Mouse (Mus musculus): ENCODE results near the gene Ovol1. TPM values are rescaled to one million over a fixed set of nuclear protein-coding genes. Genes with fewer than 3 reads are reported as not detected.

Ovol1 gene
- polyA plus RNA-seq, 1 experiment, result not detected

DNA sequence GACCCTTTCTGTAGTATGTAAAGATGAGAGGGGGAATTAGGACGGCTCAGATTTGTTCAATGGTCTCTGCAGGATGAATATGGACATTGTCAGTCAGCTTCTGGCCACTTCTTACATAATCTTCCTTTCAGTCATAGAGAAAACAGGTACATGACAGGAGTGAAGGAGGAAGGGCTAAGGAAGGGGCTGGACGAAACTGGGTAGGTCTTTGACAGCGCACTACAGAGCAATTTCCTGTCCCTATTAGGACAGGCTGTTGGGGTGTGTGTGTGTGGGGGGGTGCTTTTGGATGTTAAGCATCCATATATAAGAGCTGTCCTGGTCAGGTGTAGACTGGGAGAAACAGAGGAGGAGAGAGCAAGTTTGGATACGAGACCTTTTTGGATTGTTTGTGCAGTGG lies 38.8 kb upstream of the Ovol1 start:
- peaks cover 59% of the 10 kb centered on the region for H3K4me1 ChIP-seq
- H3K36me3 ChIP-seq (replicated peaks; ENCODE audit: low read length), result peaks cover 18% of the 10 kb centered on the region
- TF ChIP-seq GATA1 (IDR thresholded peaks at IDR 0.05; ENCODE audit: borderline replicate concordance, low read length), result no peak
- no peak for TF ChIP-seq FLI1 (IDR thresholded peaks at IDR 0.05; ENCODE audit: low read length)
- H3K9me3 ChIP-seq, result no peaks in the 10 kb centered on the region
- peaks cover 1% of the 10 kb centered on the region for H3K27me3 ChIP-seq (replicated peaks)
- no peak overlapping the region for H3K4me3 ChIP-seq (replicated peaks)

DNA sequence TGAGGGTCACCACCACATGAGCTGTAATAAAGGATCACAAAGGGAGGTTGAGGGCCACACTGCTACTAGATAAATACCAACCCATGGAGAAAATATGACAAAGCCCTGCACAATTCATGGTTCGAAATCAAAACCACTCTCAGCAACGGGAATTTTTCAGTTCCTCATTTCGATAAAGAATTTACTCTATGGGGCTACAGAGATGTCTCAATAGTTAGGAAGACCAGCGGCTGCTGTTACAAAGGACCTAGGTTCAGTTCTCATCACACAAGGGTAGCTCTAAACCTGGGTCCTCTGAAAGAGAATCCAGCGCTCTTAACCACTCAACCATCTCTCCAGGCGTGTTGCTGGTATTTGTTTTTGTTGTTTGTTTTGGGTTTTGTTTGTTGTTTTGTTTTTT lies 31.4 kb upstream of the Ovol1 start:
- peaks cover 12% of the 10 kb centered on the region for H3K27me3 ChIP-seq (replicated peaks)
- no peaks in the 10 kb centered on the region for H3K36me3 ChIP-seq (replicated peaks; ENCODE audit: low read length)
- no peaks in the 10 kb centered on the region for H3K9me3 ChIP-seq
- H3K4me1 ChIP-seq, result peaks cover 3% of the 10 kb centered on the region; the same call in 1 of the 2 replicates
- TF ChIP-seq FLI1 (IDR thresholded peaks at IDR 0.05; ENCODE audit: low read length) (no peak), GATA1 (IDR thresholded peaks at IDR 0.05; ENCODE audit: borderline replicate concordance, low read length) (no peak)
- H3K4me3 ChIP-seq (replicated peaks), result no peak overlapping the region

DNA sequence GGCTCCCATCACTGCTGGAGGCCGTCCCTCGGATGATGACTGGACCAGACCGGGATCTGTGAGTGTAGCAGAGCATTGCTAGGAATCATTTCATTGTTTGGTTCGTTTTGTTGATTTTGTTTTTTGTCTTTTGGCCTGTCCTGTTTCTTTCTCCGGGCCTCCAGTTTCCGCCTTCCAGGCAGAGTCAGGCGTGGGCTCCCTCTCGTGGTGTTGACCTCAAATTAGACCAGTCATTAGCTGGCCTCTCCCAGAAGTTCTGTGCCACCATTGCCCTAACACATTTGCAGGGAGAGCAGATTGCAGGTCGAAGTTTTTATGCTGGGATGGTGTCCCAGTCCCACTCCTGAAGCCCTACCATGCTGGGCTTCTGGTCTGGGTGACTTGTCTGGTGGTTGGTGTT lies 28.7 kb upstream of the Ovol1 start:
- Histone ChIP-seq H3K36me3 (replicated peaks; ENCODE audit: low read length) (no peaks in the 10 kb centered on the region), H3K9me3 (no peaks in the 10 kb centered on the region), H3K27me3 (replicated peaks) (peaks cover 30% of the 10 kb centered on the region), H3K4me1 (0 out of 2 replicates have a peak, but pooled peaks cover 6% of the 10 kb centered on the region), H3K4me3 (replicated peaks) (no peak overlapping the region)
- TF ChIP-seq FLI1 (IDR thresholded peaks at IDR 0.05; ENCODE audit: low read length) (no peak), GATA1 (IDR thresholded peaks at IDR 0.05; ENCODE audit: borderline replicate concordance, low read length) (no peak)

DNA sequence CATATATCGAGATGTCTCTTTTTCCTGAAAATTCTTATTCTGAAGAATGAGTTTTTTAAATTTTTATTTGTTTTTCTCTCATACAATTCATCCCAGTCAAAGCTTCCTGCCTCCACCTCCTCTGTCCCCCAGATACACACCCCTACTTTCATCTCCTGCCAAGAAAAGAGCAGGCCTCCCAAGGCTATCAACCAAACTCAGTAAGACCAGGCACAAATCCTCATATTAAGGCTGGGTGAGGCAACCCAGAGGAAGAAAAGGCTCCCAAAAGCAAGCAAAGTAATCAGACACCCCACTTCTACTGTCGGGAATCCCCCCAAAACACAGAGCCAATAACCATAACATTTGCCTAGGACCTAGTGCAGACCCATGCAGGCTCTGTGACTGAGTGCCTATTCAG lies 21.5 kb upstream of the Ovol1 start:
- no peaks in the 10 kb centered on the region for H3K9me3 ChIP-seq
- H3K4me3 ChIP-seq (replicated peaks), result no peak overlapping the region
- TF ChIP-seq FLI1 (IDR thresholded peaks at IDR 0.05; ENCODE audit: low read length) (no peak), GATA1 (IDR thresholded peaks at IDR 0.05; ENCODE audit: borderline replicate concordance, low read length) (no peak)
- no peaks in the 10 kb centered on the region for H3K36me3 ChIP-seq (replicated peaks; ENCODE audit: low read length)
- 0 out of 2 replicates have a peak, but pooled peaks cover 3% of the 10 kb centered on the region for H3K4me1 ChIP-seq
- peaks cover 45% of the 10 kb centered on the region for H3K27me3 ChIP-seq (replicated peaks)

DNA sequence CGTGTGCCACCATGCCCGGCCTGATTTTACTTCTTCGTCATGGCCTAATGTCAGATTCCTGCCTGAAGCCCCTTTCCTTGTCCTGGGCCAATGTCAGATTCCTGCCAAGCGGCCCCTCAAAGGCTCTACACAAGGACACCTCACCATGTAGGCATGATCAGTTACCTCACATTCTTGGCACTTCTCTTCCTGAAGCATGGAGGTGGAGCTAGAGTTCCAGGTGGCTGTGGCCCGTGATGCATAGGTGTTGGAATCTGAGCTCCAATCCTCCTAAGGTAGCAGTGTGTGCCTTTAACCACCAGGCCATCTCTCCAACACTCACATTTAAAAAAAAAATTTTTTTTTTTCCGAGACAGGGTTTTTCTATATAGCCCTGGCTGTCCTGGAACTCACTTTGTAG lies 20.3 kb upstream of the Ovol1 start:
- Histone ChIP-seq H3K27me3 (replicated peaks) (peaks cover 40% of the 10 kb centered on the region), H3K4me1 (peaks cover 4% of the 10 kb centered on the region; the same call in 1 of the 2 replicates), H3K4me3 (replicated peaks) (no peak overlapping the region), H3K36me3 (replicated peaks; ENCODE audit: low read length) (no peaks in the 10 kb centered on the region), H3K9me3 (no peaks in the 10 kb centered on the region)
- TF ChIP-seq GATA1 (IDR thresholded peaks at IDR 0.05; ENCODE audit: borderline replicate concordance, low read length), result no peak
- no peak for TF ChIP-seq FLI1 (IDR thresholded peaks at IDR 0.05; ENCODE audit: low read length)

DNA sequence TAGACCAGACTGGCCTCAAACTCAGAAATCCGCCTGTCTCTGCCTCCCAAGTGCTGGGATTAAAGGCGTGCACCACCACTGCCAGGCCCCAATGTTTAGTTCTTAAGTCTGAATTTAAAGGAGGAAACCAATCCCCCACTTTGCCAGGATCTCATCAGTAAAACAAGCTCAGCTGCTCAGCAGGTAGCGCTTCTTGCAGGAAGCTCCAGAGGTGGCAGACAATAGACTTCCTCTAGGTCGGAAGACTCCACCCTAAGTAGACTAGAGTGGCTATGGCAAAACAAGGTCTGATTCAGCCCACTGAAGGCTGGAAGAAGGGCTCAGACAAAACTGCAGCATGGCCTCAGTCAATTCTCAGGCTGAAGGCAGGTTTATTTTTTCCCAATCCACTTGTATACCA lies 19.5 kb upstream of the Ovol1 start:
- Histone ChIP-seq H3K36me3 (replicated peaks; ENCODE audit: low read length) (no peaks in the 10 kb centered on the region), H3K9me3 (no peaks in the 10 kb centered on the region), H3K4me1 (peaks cover 6% of the 10 kb centered on the region; the same call in 1 of the 2 replicates), H3K27me3 (replicated peaks) (peaks cover 32% of the 10 kb centered on the region), H3K4me3 (replicated peaks) (no peak overlapping the region)
- TF ChIP-seq GATA1 (IDR thresholded peaks at IDR 0.05; ENCODE audit: borderline replicate concordance, low read length) (no peak), FLI1 (IDR thresholded peaks at IDR 0.05; ENCODE audit: low read length) (no peak)

DNA sequence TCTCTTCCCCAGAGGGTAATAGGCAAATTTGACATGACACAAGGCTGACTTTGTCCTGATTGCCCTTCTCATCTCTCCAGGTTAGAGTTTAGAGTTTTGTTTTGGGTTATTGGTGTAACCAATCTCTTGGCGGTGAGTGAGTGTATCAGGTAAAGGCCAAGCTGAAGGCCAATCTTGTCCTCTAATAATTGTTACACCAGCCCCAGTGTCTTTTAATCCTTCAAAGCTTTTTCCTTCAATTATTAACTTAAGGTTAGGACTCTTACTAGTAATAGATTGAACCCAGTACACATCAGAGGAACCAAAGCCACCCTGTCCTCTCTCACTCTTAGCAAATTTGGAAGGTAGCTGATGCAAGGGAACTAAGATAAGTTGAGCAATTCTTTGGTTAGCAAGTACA lies 14.9 kb upstream of the Ovol1 start:
- Histone ChIP-seq H3K4me1 (peaks cover 40% of the 10 kb centered on the region), H3K4me3 (replicated peaks) (no peak overlapping the region), H3K27me3 (replicated peaks) (peaks cover 7% of the 10 kb centered on the region), H3K36me3 (replicated peaks; ENCODE audit: low read length) (peaks cover 19% of the 10 kb centered on the region), H3K9me3 (no peaks in the 10 kb centered on the region)
- no peak for TF ChIP-seq GATA1 (IDR thresholded peaks at IDR 0.05; ENCODE audit: borderline replicate concordance, low read length)
- no peak for TF ChIP-seq FLI1 (IDR thresholded peaks at IDR 0.05; ENCODE audit: low read length)

DNA sequence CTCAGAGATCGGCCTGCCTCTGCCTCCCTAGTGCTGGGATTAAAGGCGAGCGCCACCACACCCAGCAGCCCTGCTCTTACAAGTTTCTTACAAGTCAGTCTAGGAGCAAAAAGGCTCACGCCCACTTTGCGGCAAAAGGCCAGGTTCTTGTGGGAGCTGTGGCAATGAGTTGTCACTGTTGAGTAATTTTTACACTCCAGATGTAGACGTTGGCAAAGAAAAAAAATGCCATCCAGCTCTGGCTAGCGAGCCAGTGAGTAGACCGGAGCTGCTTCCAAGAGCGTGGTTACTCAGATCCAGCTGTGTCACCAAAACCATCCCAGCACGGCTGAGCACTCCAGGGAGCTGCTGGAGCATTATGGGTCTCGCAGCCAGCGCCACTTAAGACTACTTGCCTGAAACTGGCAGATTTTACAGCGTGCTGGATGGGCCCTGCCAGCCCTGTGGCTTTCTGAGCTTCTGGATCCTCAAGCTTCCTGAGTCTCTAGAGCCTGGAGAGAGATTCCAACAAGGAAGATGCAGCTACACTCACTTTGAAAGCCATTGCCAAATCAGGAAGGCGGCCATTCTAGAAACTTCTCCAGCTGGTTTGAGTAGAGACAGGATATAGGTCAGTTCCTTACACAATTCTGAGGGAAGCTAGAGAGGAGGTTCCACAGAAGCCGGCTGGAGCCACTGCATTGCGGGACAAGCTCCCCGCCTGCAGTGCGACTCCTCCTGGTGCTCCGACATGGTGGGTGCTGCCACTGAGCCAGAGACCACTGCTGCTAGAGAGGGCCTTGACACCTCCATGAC lies 12.1 kb upstream of the Ovol1 start:
- peaks cover 34% of the 10 kb centered on the region for H3K36me3 ChIP-seq (replicated peaks; ENCODE audit: low read length)
- H3K4me1 ChIP-seq, result peaks cover 61% of the 10 kb centered on the region
- peak overlapping the region; percentile 74 for H3K4me3 ChIP-seq (replicated peaks)
- TF ChIP-seq FLI1 (IDR thresholded peaks at IDR 0.05; ENCODE audit: low read length), result no peak
- TF ChIP-seq GATA1 (IDR thresholded peaks at IDR 0.05; ENCODE audit: borderline replicate concordance, low read length), result no peak
- no peaks in the 10 kb centered on the region for H3K27me3 ChIP-seq (replicated peaks)
- H3K9me3 ChIP-seq, result no peaks in the 10 kb centered on the region

DNA sequence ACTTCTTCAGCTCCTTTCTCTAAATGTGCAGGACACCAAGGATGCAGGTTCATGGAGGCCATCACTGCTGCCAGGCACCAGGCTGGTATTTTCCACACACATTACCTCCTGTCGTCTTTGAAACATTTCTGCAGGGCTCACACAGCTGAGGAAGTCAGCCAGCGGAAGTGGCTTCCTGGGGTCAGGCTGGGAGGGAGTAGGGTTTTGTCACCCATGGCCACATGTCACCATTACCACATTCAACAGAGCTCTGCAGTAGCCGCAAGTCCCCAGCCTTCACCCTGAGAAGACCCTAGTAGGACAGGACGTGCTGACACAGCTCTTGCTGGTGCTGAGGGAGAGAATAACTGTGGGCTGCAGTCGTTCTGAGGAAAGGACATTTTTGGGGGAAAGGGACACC lies 11.4 kb upstream of the Ovol1 start:
- H3K27me3 ChIP-seq (replicated peaks), result peaks cover 2% of the 10 kb centered on the region
- TF ChIP-seq GATA1 (IDR thresholded peaks at IDR 0.05; ENCODE audit: borderline replicate concordance, low read length) (no peak), FLI1 (IDR thresholded peaks at IDR 0.05; ENCODE audit: low read length) (peak; percentile 42; the same call in 1 of the 2 replicates)
- H3K9me3 ChIP-seq, result no peaks in the 10 kb centered on the region
- H3K36me3 ChIP-seq (replicated peaks; ENCODE audit: low read length), result peaks cover 34% of the 10 kb centered on the region
- H3K4me3 ChIP-seq (replicated peaks), result peak overlapping the region; percentile 74
- H3K4me1 ChIP-seq, result peaks cover 67% of the 10 kb centered on the region
